In genomic region chr11:115809311-115809781, GRCm38 (mm10) we compare ENCODE assay signal across 8 mouse cellular contexts. TPM values are rescaled to one million over a fixed set of nuclear protein-coding genes. Genes with fewer than 3 reads are reported as not detected.
DNase-seq lines count a peak whose midpoint lies in the region; ATAC-seq lines count a peak whose summit lies in the region.

No protein-coding gene starts in this region.

- H3K36me3 ChIP-seq in embryonic facial prominence, embryonic 13.5 days, result peaks cover 60% of the 10 kb centered on the region
- H3K36me3 ChIP-seq in heart, embryonic 10.5 days, result peaks cover 74% of the 10 kb centered on the region
- peaks cover 19% of the 10 kb centered on the region for H3K36me3 ChIP-seq in lung, embryonic 16.5 days (ENCODE audit: control insufficient read depth, insufficient read depth, low read length)

- H3K27me3 ChIP-seq in embryonic facial prominence, embryonic 13.5 days, result no peaks in the 10 kb centered on the region
- H3K27me3 ChIP-seq in heart, embryonic 10.5 days (ENCODE audit: insufficient read depth, poor library complexity, severe bottlenecking), result no peaks in the 10 kb centered on the region
- no peaks in the 10 kb centered on the region for H3K27me3 ChIP-seq in lung, embryonic 16.5 days (ENCODE audit: control insufficient read depth, insufficient read depth, low read depth, low read length)

- no peaks in the 10 kb centered on the region for H3K9me3 ChIP-seq in embryonic facial prominence, embryonic 13.5 days
- H3K9me3 ChIP-seq in heart, embryonic 10.5 days, result no peaks in the 10 kb centered on the region
- no peaks in the 10 kb centered on the region for H3K9me3 ChIP-seq in lung, embryonic 16.5 days (ENCODE audit: control insufficient read depth, low read length)

- peak overlapping the region; percentile 80 for H3K27ac ChIP-seq in embryonic facial prominence, embryonic 13.5 days
- peak overlapping the region; percentile 86 for H3K27ac ChIP-seq in heart, embryonic 10.5 days
- peak overlapping the region; percentile 81 for H3K27ac ChIP-seq in lung, embryonic 16.5 days (ENCODE audit: low read length)

- H3K4me1 ChIP-seq in embryonic facial prominence, embryonic 13.5 days, result peaks cover 69% of the 10 kb centered on the region
- H3K4me1 ChIP-seq in heart, embryonic 10.5 days, result peaks cover 69% of the 10 kb centered on the region
- H3K4me1 ChIP-seq in lung, embryonic 16.5 days (replicated peaks; ENCODE audit: control insufficient read depth, insufficient read depth, low read length), result peaks cover 49% of the 10 kb centered on the region

- peak overlapping the region; percentile 63 for H3K9ac ChIP-seq in embryonic facial prominence, embryonic 13.5 days
- H3K9ac ChIP-seq in lung, embryonic 16.5 days (ENCODE audit: low read length), result peak overlapping the region; percentile 38; the same call in 1 of the 2 replicates

- peak overlapping the region; percentile 15 for H3K4me3 ChIP-seq in embryonic facial prominence, embryonic 13.5 days
- peak overlapping the region; percentile 95 for H3K4me3 ChIP-seq in heart, embryonic 10.5 days
- peak overlapping the region; percentile 3; the same call in 1 of the 2 replicates for H3K4me3 ChIP-seq in lung, embryonic 16.5 days (ENCODE audit: low read length)

- H3K4me2 ChIP-seq in embryonic facial prominence, embryonic 13.5 days, result peak overlapping the region; percentile 94
- peak overlapping the region; percentile 95; the same call in 1 of the 2 replicates for H3K4me2 ChIP-seq in lung, embryonic 16.5 days (ENCODE audit: low read depth, low read length)

- no peak for DNase-seq in heart, embryonic 10.5 days (ENCODE audit: low spot score)
- peak; percentile 61 to 76 for DNase-seq in kidney, adult 8-10 months
- DNase-seq in frontal cortex, postnatal 25 days (ENCODE audit: low spot score in 2 of 2), result no peak
- DNase-seq in yolk sac, embryonic 10.5 days (ENCODE audit: low spot score), result no peak
- no peak for DNase-seq in urinary bladder, adult 2 months (ENCODE audit: low spot score)
- DNase-seq in cerebellum, adult 9-10 months, result no peak

- WGBS in embryonic facial prominence, embryonic 13.5 days, result 60% methylated on average over 8 of the region's 8 CpGs
- WGBS in heart, embryonic 10.5 days, result 63% methylated on average over 8 of the region's 8 CpGs
- 48% methylated on average over 8 of the region's 8 CpGs for WGBS in lung, embryonic 16.5 days

- ATAC-seq in embryonic facial prominence, embryonic 13.5 days (ENCODE audit: insufficient number of reproducible peaks, insufficient read depth, low FRiP score, low TSS enrichment, low read depth), result no peak
- ATAC-seq in lung, embryonic 16.5 days (ENCODE audit: low read depth), result peak; percentile 24

RNA-seq across cellular contexts. Expression of gene Caskin2, which starts 4.1 kb away (rescaled TPM):
- 16.1 and 17.3 TPM in 2 replicates for polyA plus RNA-seq in embryonic facial prominence, embryonic 13.5 days (2015; fragmentation: Nextera tagmentation; extraction: Ambion mirVana)
- 18.7 and 21.4 TPM in 2 replicates for polyA plus RNA-seq in heart, embryonic 10.5 days (2016; fragmentation: Nextera tagmentation; extraction: Ambion mirVana)
- polyA plus RNA-seq in lung, embryonic 16.5 days (2015; fragmentation: Nextera tagmentation; extraction: Ambion mirVana), result 21.6 and 22.0 TPM in 2 replicates
- polyA plus RNA-seq in urinary bladder, adult 2 months (2012; rRNA removed), result 20.6 and 25.2 TPM in 2 replicates

RNA-seq across cellular contexts. Expression of gene Tsen54, which starts 5.2 kb away (rescaled TPM):
- polyA plus RNA-seq in embryonic facial prominence, embryonic 13.5 days (2015; fragmentation: Nextera tagmentation; extraction: Ambion mirVana), result 31.3 and 34.6 TPM in 2 replicates
- polyA plus RNA-seq in heart, embryonic 10.5 days (2016; fragmentation: Nextera tagmentation; extraction: Ambion mirVana), result 39.1 and 41.7 TPM in 2 replicates
- polyA plus RNA-seq in lung, embryonic 16.5 days (2015; fragmentation: Nextera tagmentation; extraction: Ambion mirVana), result 36.9 and 38.1 TPM in 2 replicates
- 18.7 and 21.4 TPM in 2 replicates for polyA plus RNA-seq in urinary bladder, adult 2 months (2012; rRNA removed)

RNA-seq across cellular contexts. Expression of gene Llgl2, which starts 14.5 kb away (rescaled TPM):
- 8.1 and 9.5 TPM in 2 replicates for polyA plus RNA-seq in embryonic facial prominence, embryonic 13.5 days (2015; fragmentation: Nextera tagmentation; extraction: Ambion mirVana)
- 35.0 and 40.8 TPM in 2 replicates for polyA plus RNA-seq in heart, embryonic 10.5 days (2016; fragmentation: Nextera tagmentation; extraction: Ambion mirVana)
- polyA plus RNA-seq in lung, embryonic 16.5 days (2015; fragmentation: Nextera tagmentation; extraction: Ambion mirVana), result 45.0 and 58.7 TPM in 2 replicates
- polyA plus RNA-seq in urinary bladder, adult 2 months (2012; rRNA removed), result 42.4 and 54.0 TPM in 2 replicates

RNA-seq across cellular contexts. Expression of gene Tmem94, which starts 44.1 kb away (rescaled TPM):
- polyA plus RNA-seq in embryonic facial prominence, embryonic 13.5 days (2015; fragmentation: Nextera tagmentation; extraction: Ambion mirVana), result 24.8 and 24.9 TPM in 2 replicates
- 35.0 and 56.8 TPM in 2 replicates for polyA plus RNA-seq in heart, embryonic 10.5 days (2016; fragmentation: Nextera tagmentation; extraction: Ambion mirVana)
- polyA plus RNA-seq in lung, embryonic 16.5 days (2015; fragmentation: Nextera tagmentation; extraction: Ambion mirVana), result 28.2 and 29.1 TPM in 2 replicates
- polyA plus RNA-seq in urinary bladder, adult 2 months (2012; rRNA removed), result 20.8 and 25.9 TPM in 2 replicates

RNA-seq across cellular contexts. Expression of gene Myo15b, which starts 48.9 kb away (rescaled TPM):
- 0.67 and 1.0 TPM in 2 replicates for polyA plus RNA-seq in embryonic facial prominence, embryonic 13.5 days (2015; fragmentation: Nextera tagmentation; extraction: Ambion mirVana)
- 0.23 and 0.31 TPM in 2 replicates for polyA plus RNA-seq in heart, embryonic 10.5 days (2016; fragmentation: Nextera tagmentation; extraction: Ambion mirVana)
- 0.83 and 2.0 TPM in 2 replicates for polyA plus RNA-seq in lung, embryonic 16.5 days (2015; fragmentation: Nextera tagmentation; extraction: Ambion mirVana)
- 0.44 and 0.65 TPM in 2 replicates for polyA plus RNA-seq in urinary bladder, adult 2 months (2012; rRNA removed)

Comparison
In these comparisons a context has a peak if more than half of its experiments do, and no peak if none do; other contexts are left out.
1. H3K4me3 ChIP-seq: peak in every context shown above with its lines; median percentile 95 in heart, embryonic 10.5 days; 15 in embryonic facial prominence, embryonic 13.5 days; 3 in lung, embryonic 16.5 days.
2. DNase-seq: peak in kidney, adult 8-10 months (2 of 2); none in heart, embryonic 10.5 days (single experiment), frontal cortex, postnatal 25 days (0 of 2), yolk sac, embryonic 10.5 days (single experiment), urinary bladder, adult 2 months (single experiment) and cerebellum, adult 9-10 months (single experiment).
3. Peak in every context shown above with its lines, with median percentiles within 50 percentile points of each other: H3K27ac ChIP-seq.